Comparison of ENCODE assay signal across 8 mouse cellular contexts in the genomic region with DNA sequence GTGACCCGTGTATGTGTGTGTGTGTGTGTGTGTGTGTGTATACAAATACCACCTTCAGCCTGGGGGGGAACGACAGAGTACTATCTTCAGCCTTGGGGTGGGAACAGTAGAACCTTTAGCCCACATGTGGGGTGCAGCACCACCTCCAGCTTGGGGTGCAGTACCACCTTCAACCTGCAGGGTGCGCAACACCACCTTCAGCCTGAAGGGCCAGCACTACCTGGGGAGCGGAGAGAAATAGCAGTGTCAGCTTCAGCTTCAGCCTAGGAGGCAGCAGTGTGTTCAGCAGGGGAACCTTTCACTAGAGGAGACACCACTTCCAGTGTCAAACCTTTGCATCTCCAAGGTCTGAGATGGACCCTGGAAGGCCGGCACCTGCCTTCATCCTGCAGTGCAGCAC.
DNase-seq lines count a peak whose midpoint lies in the region; ATAC-seq and TF ChIP-seq lines count a peak whose summit lies in the region.

No protein-coding gene starts in this region.

- H3K27ac ChIP-seq in thymus, adult 2 months (ENCODE audit: control insufficient read depth, insufficient read depth, low read length), result no peak overlapping the region
- H3K27ac ChIP-seq in intestine, postnatal 0 days (ENCODE audit: low read depth, low read length), result no peak overlapping the region

- no peak for TF ChIP-seq POLR2A in thymus, adult 2 months (IDR thresholded peaks at IDR 0.05; ENCODE audit: control insufficient read depth, extremely low read depth, insufficient read depth, low read length, poor library complexity)

- H3K4me1 ChIP-seq in thymus, adult 2 months (replicated peaks; ENCODE audit: control insufficient read depth, insufficient read depth, low read length), result no peaks in the 10 kb centered on the region
- 0 out of 2 replicates have a peak, but pooled peaks cover 3% of the 10 kb centered on the region for H3K4me1 ChIP-seq in intestine, postnatal 0 days (replicated peaks; ENCODE audit: control insufficient read depth, insufficient read depth, low read length)

- TF ChIP-seq CTCF in thymus, adult 2 months (IDR thresholded peaks at IDR 0.05; ENCODE audit: borderline replicate concordance, control insufficient read depth, extremely low read depth, insufficient read depth, low read length, poor library complexity), result peak; percentile 90; the same call in 1 of the 2 replicates
- peak; percentile 92 for TF ChIP-seq CTCF in intestine, postnatal 0 days (IDR thresholded peaks at IDR 0.05; ENCODE audit: low read depth)

- no peak overlapping the region for H3K4me2 ChIP-seq in intestine, postnatal 0 days (replicated peaks; ENCODE audit: low read depth)

- peak; percentile 46 for DNase-seq in embryo, embryonic 10 days (ENCODE audit: low spot score)
- no peak for DNase-seq in embryo, embryonic 9.5 days (ENCODE audit: extremely low spot score)
- DNase-seq in thymus, adult 2 months, result peak; percentile 60
- no peak for DNase-seq in thymus, adult 18-20 months
- DNase-seq in retina, embryonic 14.5 days (ENCODE audit: low spot score), result peak; percentile 44
- no peak for DNase-seq in MN1 (ENCODE audit: low spot score)
- DNase-seq in frontal cortex, adult 2 months (ENCODE audit: extremely low spot score in 1 of 2, low spot score in 1 of 2), result no peak

- no peaks in the 10 kb centered on the region for H3K27me3 ChIP-seq in thymus, adult 2 months (ENCODE audit: control insufficient read depth, insufficient read depth, low read length)
- H3K27me3 ChIP-seq in intestine, postnatal 0 days (replicated peaks; ENCODE audit: control insufficient read depth, insufficient read depth, low read length), result no peaks in the 10 kb centered on the region

- no peaks in the 10 kb centered on the region for H3K9me3 ChIP-seq in intestine, postnatal 0 days (ENCODE audit: control insufficient read depth)

- ATAC-seq in intestine, postnatal 0 days, result 0 out of 2 replicates have a peak, but pooled peaks have one; percentile 23

- H3K9ac ChIP-seq in intestine, postnatal 0 days (ENCODE audit: low read depth, low read length), result no peak overlapping the region

- 79% methylated on average over 5 of the region's 5 CpGs for WGBS in thymus, adult 2 months
- 66% methylated on average over 5 of the region's 5 CpGs for WGBS in intestine, postnatal 0 days

- H3K36me3 ChIP-seq in thymus, adult 2 months (ENCODE audit: control insufficient read depth, insufficient read depth, low read length), result no peaks in the 10 kb centered on the region
- H3K36me3 ChIP-seq in intestine, postnatal 0 days (ENCODE audit: control insufficient read depth, insufficient read depth), result no peaks in the 10 kb centered on the region

- no peak overlapping the region for H3K4me3 ChIP-seq in thymus, adult 2 months (ENCODE audit: control insufficient read depth, insufficient read depth, low read length)
- H3K4me3 ChIP-seq in intestine, postnatal 0 days (ENCODE audit: low read depth, low read length), result no peak overlapping the region

Comparison
In these comparisons a context has a peak if more than half of its experiments do, and no peak if none do; other contexts are left out.
1. DNase-seq: peak in embryo, embryonic 10 days (single experiment), thymus, adult 2 months (single experiment) and retina, embryonic 14.5 days (single experiment); none in embryo, embryonic 9.5 days (single experiment), thymus, adult 18-20 months (0 of 2), MN1 (single experiment) and frontal cortex, adult 2 months (0 of 2).